Comparison of ENCODE assay signal across 9 mouse cellular contexts in the genomic region with DNA sequence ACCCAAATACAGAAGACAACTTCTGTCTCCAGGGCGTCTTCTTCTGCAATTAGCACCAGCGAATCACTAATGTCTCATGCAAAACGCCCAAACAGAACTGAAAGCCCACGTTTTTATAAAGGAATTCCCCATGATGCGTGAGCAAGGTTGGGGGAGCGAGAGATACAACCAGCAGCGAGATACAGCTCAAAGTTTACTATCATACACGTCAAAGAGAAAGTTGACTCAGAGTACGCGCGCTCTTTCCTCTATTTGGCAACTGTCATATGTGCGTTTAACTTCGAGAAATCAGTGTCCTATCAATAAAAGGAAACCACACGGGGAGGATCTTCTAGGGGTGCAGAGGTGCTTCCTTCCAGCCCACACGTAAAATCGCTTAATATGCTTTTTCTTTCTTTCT. TPM values are rescaled to one million over a fixed set of nuclear protein-coding genes. Genes with fewer than 3 reads are reported as not detected.
DNase-seq lines count a peak whose midpoint lies in the region; ATAC-seq and TF ChIP-seq lines count a peak whose summit lies in the region.
"Had no signal": no experiment of that assay in that cellular context is flagged by ENCODE, and none has a peak within 500 bp of the region (broad histone marks: within the 10 kb centered on the region; RNA-seq: fewer than 3 reads in every experiment).

No protein-coding gene starts in this region.

- H3K27ac ChIP-seq in heart, embryonic 10.5 days = 0 out of 2 replicates have a peak overlapping the region, but pooled peaks have one; percentile 56
- H3K27ac ChIP-seq in liver, embryonic 11.5 days (ENCODE audit: low read depth, low read length) = no peak overlapping the region
- H3K27ac ChIP-seq in stomach, embryonic 16.5 days (ENCODE audit: low read length) = no peak overlapping the region

- H3K4me3 ChIP-seq in G1E (ENCODE audit: low read depth, low read length) = peak overlapping the region; percentile 81
- H3K4me3 ChIP-seq in heart, embryonic 10.5 days = peak overlapping the region; percentile 83
- peak overlapping the region; percentile 80 for H3K4me3 ChIP-seq in liver, embryonic 11.5 days (ENCODE audit: low read depth, low read length)
- H3K4me3 ChIP-seq in stomach, embryonic 16.5 days (replicated peaks; ENCODE audit: low read length) = peak overlapping the region; percentile 88

- DNase-seq in kidney, adult 18-20 months = peak; percentile 8
- DNase-seq in kidney, postnatal 25 days = no peak
- no peak for DNase-seq in G1E (ENCODE audit: low spot score)
- DNase-seq in heart, embryonic 10.5 days (ENCODE audit: low spot score) = no peak
- no peak for DNase-seq in liver, embryonic 11.5 days (ENCODE audit: low spot score)
- no peak for DNase-seq in layer of hippocampus, adult 9-10 months (ENCODE audit: low spot score)
- no peak for DNase-seq in layer of hippocampus, postnatal 14 days (ENCODE audit: low spot score in 2 of 2)

- peaks cover 72% of the 10 kb centered on the region for H3K4me1 ChIP-seq in G1E (ENCODE audit: insufficient read depth, low read depth, low read length)
- H3K4me1 ChIP-seq in heart, embryonic 10.5 days = peaks cover 12% of the 10 kb centered on the region; the same call in 1 of the 2 replicates
- no peaks in the 10 kb centered on the region for H3K4me1 ChIP-seq in liver, embryonic 11.5 days (replicated peaks; ENCODE audit: control insufficient read depth, insufficient read depth, low read length)
- peaks cover 5% of the 10 kb centered on the region; the same call in 1 of the 2 replicates for H3K4me1 ChIP-seq in stomach, embryonic 16.5 days (ENCODE audit: control insufficient read depth, insufficient read depth, low read length)

- ATAC-seq in G1E (ENCODE audit: extremely low read depth, insufficient number of reproducible peaks, low FRiP score, poor library complexity, severe bottlenecking) = no peak
- ATAC-seq in liver, embryonic 11.5 days (replicated peaks; ENCODE audit: low FRiP score) = no peak
- no peak for ATAC-seq in stomach, embryonic 16.5 days (ENCODE audit: insufficient read depth, low FRiP score)

- H3K27me3 ChIP-seq in G1E (ENCODE audit: insufficient read depth, low read length) = no peaks in the 10 kb centered on the region
- H3K27me3 ChIP-seq in heart, embryonic 10.5 days (ENCODE audit: insufficient read depth, poor library complexity, severe bottlenecking) = no peaks in the 10 kb centered on the region
- H3K27me3 ChIP-seq in liver, embryonic 11.5 days (replicated peaks; ENCODE audit: control insufficient read depth, insufficient read depth, low read length) = no peaks in the 10 kb centered on the region
- H3K27me3 ChIP-seq in stomach, embryonic 16.5 days (ENCODE audit: control insufficient read depth, insufficient read depth, low read length) = no peaks in the 10 kb centered on the region
- H3K27me3 ChIP-seq: Patski had no signal

- 7% methylated on average over 16 of the region's 16 CpGs for WGBS in heart, embryonic 10.5 days
- 7% methylated on average over 16 of the region's 16 CpGs for WGBS in liver, embryonic 11.5 days
- 3% methylated on average over 16 of the region's 16 CpGs for WGBS in stomach, embryonic 16.5 days

- no peaks in the 10 kb centered on the region for H3K9me3 ChIP-seq in G1E (replicated peaks)
- H3K9me3 ChIP-seq in heart, embryonic 10.5 days = no peaks in the 10 kb centered on the region
- no peaks in the 10 kb centered on the region for H3K9me3 ChIP-seq in liver, embryonic 11.5 days (ENCODE audit: control insufficient read depth, low read length)
- H3K9me3 ChIP-seq in stomach, embryonic 16.5 days (replicated peaks; ENCODE audit: control insufficient read depth, low read length) = no peaks in the 10 kb centered on the region

- peak overlapping the region; percentile 85 for H3K4me2 ChIP-seq in liver, embryonic 11.5 days
- H3K4me2 ChIP-seq in stomach, embryonic 16.5 days (ENCODE audit: low read depth, low read length) = peak overlapping the region; percentile 97

- no peak for TF ChIP-seq CTCF in G1E (IDR thresholded peaks at IDR 0.05; ENCODE audit: low read depth, low read length)

- peaks cover 2% of the 10 kb centered on the region for H3K36me3 ChIP-seq in G1E (replicated peaks)
- no peaks in the 10 kb centered on the region for H3K36me3 ChIP-seq in heart, embryonic 10.5 days
- no peaks in the 10 kb centered on the region for H3K36me3 ChIP-seq in liver, embryonic 11.5 days (ENCODE audit: control insufficient read depth, insufficient read depth, low read length)
- H3K36me3 ChIP-seq in stomach, embryonic 16.5 days (ENCODE audit: control insufficient read depth, insufficient read depth, low read length) = no peaks in the 10 kb centered on the region

- no peak overlapping the region for H3K9ac ChIP-seq in liver, embryonic 11.5 days (ENCODE audit: low read depth, low read length)
- peak overlapping the region; percentile 65 for H3K9ac ChIP-seq in stomach, embryonic 16.5 days (ENCODE audit: low read length)

RNA-seq across cellular contexts. Expression of a gene that starts 1.4 kb away (rescaled TPM):
- total RNA-seq in G1E (2014; fragmentation: Nextera tagmentation) (14.4 and 15.2 TPM in 2 replicates), G1E (2017) (5.3 and 6.0 TPM in 2 replicates)
- 0.75 and 0.86 TPM in 2 replicates for polyA plus RNA-seq in G1E (2012)
- polyA plus RNA-seq in heart, embryonic 10.5 days (2016; fragmentation: Nextera tagmentation; extraction: Ambion mirVana) = 4.1 and 6.9 TPM in 2 replicates
- polyA plus RNA-seq in liver, embryonic 11.5 days (2014; fragmentation: Nextera tagmentation; extraction: Ambion mirVana) = 2.8 and 3.5 TPM in 2 replicates
- polyA plus RNA-seq in stomach, embryonic 16.5 days (2015; fragmentation: Nextera tagmentation; extraction: Ambion mirVana) = 8.9 and 9.6 TPM in 2 replicates
- total RNA-seq in layer of hippocampus, postnatal 14 days (2021) = 10 to 100 TPM; 12.1 to 12.4 TPM
